Mouse (Mus musculus): ENCODE results near the gene Slc44a1.
A peak's percentile ranks its signal among the peaks of the same experiment; 100 is the strongest.

Slc44a1 gene

GRCm38 (mm10) chr4:53621084-53621483 lies 180.9 kb downstream of the Slc44a1 start:
- DNase-seq = no peak

GRCm38 (mm10) chr4:53621490-53621889 lies 181.3 kb downstream of the Slc44a1 start:
- no peak for DNase-seq

GRCm38 (mm10) chr4:53623711-53624110 lies 183.5 kb downstream of the Slc44a1 start:
- DNase-seq = no peak

- DNase-seq = peak; percentile 40
These were observed 184.6 kb downstream of the Slc44a1 start for GRCm38 (mm10) chr4:53624816-53625215.

- no peak for DNase-seq
These were observed 185.1 kb downstream of the Slc44a1 start for GRCm38 (mm10) chr4:53625263-53625662.

GRCm38 (mm10) chr4:53628924-53629323 lies 188.7 kb downstream of the Slc44a1 start:
- DNase-seq = peak; percentile 27

- DNase-seq = no peak
These were observed 190.7 kb downstream of the Slc44a1 start for GRCm38 (mm10) chr4:53630963-53631315.

GRCm38 (mm10) chr4:53631316-53632010 lies 191.2 kb downstream of the Slc44a1 start, which contains the start of gene Fsd1l:
Gene Fsd1l (plus strand): TSS chr4:53631471.
- DNase-seq = peak; percentile 87

- DNase-seq = no peak
These were observed 191.8 kb downstream of the Slc44a1 start for GRCm38 (mm10) chr4:53632011-53632349.

- no peak for DNase-seq
These were observed 195.1 kb downstream of the Slc44a1 start for GRCm38 (mm10) chr4:53635336-53635735.

GRCm38 (mm10) chr4:53637269-53637909 lies 197.2 kb downstream of the Slc44a1 start:
- DNase-seq = no peak

GRCm38 (mm10) chr4:53638549-53639123 lies 198.4 kb downstream of the Slc44a1 start:
- DNase-seq = no peak

GRCm38 (mm10) chr4:53658029-53658428 lies 217.8 kb downstream of the Slc44a1 start:
- no peak for DNase-seq

GRCm38 (mm10) chr4:53660711-53661110 lies 220.5 kb downstream of the Slc44a1 start:
- no peak for DNase-seq

All from cerebellum, adult 9-11 months (tissue).